Comparison of ENCODE assay signal across 9 mouse cellular contexts in genomic region chr7:102258189-102258588, GRCm38 (mm10). TPM values are rescaled to one million over a fixed set of nuclear protein-coding genes. Genes with fewer than 3 reads are reported as not detected.
DNase-seq lines count a peak whose midpoint lies in the region; ATAC-seq and TF ChIP-seq lines count a peak whose summit lies in the region.
"Had no signal": no experiment of that assay in that cellular context is flagged by ENCODE, and none has a peak within 500 bp of the region (broad histone marks: within the 10 kb centered on the region; RNA-seq: fewer than 3 reads in every experiment).

No protein-coding gene starts in this region.

- no peaks in the 10 kb centered on the region for H3K27me3 ChIP-seq in embryonic facial prominence, embryonic 14.5 days (replicated peaks; ENCODE audit: control insufficient read depth, insufficient read depth, low read length)
- no peaks in the 10 kb centered on the region; the same call in 1 of the 2 replicates for H3K27me3 ChIP-seq in heart, embryonic 16.5 days (ENCODE audit: control insufficient read depth, insufficient read depth, low read length)
- H3K27me3 ChIP-seq in liver, embryonic 13.5 days, result no peaks in the 10 kb centered on the region
- no peaks in the 10 kb centered on the region for H3K27me3 ChIP-seq in neural tube, embryonic 11.5 days (ENCODE audit: control insufficient read depth, insufficient read depth, low read length)
- no peaks in the 10 kb centered on the region for H3K27me3 ChIP-seq in testis, adult 2 months (ENCODE audit: control insufficient read depth, insufficient read depth, low read length)
- H3K27me3 ChIP-seq: embryonic facial prominence, embryonic 12.5 days had no signal

- TF ChIP-seq POLR2A in testis, adult 2 months (IDR thresholded peaks at IDR 0.05; ENCODE audit: control insufficient read depth, low read depth, low read length), result no peak

- no peak overlapping the region for H3K27ac ChIP-seq in embryonic facial prominence, embryonic 14.5 days (replicated peaks; ENCODE audit: low read depth, low read length)
- no peak overlapping the region for H3K27ac ChIP-seq in heart, embryonic 16.5 days (ENCODE audit: low read length)
- H3K27ac ChIP-seq in liver, embryonic 13.5 days, result no peak overlapping the region
- no peak overlapping the region for H3K27ac ChIP-seq in neural tube, embryonic 11.5 days (ENCODE audit: low read depth, low read length)
- no peak overlapping the region for H3K27ac ChIP-seq in testis, adult 2 months (ENCODE audit: control insufficient read depth, insufficient read depth, low read depth, low read length)
- H3K27ac ChIP-seq: embryonic facial prominence, embryonic 12.5 days had no signal

- H3K4me2 ChIP-seq in embryonic facial prominence, embryonic 14.5 days (ENCODE audit: low read depth, low read length), result no peak overlapping the region
- no peak overlapping the region for H3K4me2 ChIP-seq in heart, embryonic 16.5 days (ENCODE audit: low read depth, low read length)
- H3K4me2 ChIP-seq in liver, embryonic 13.5 days, result no peak overlapping the region
- no peak overlapping the region for H3K4me2 ChIP-seq in neural tube, embryonic 11.5 days (ENCODE audit: low read depth)
- H3K4me2 ChIP-seq: embryonic facial prominence, embryonic 12.5 days had no signal

- no peak overlapping the region for H3K4me3 ChIP-seq in embryonic facial prominence, embryonic 14.5 days (ENCODE audit: low read depth, low read length)
- H3K4me3 ChIP-seq in heart, embryonic 16.5 days (ENCODE audit: low read length), result no peak overlapping the region
- no peak overlapping the region for H3K4me3 ChIP-seq in liver, embryonic 13.5 days (replicated peaks)
- H3K4me3 ChIP-seq in neural tube, embryonic 11.5 days (ENCODE audit: low read depth, low read length), result no peak overlapping the region
- no peak overlapping the region for H3K4me3 ChIP-seq in testis, adult 2 months (ENCODE audit: control insufficient read depth, low read depth, low read length)
- H3K4me3 ChIP-seq: embryonic facial prominence, embryonic 12.5 days had no signal

- no peaks in the 10 kb centered on the region for H3K9me3 ChIP-seq in embryonic facial prominence, embryonic 14.5 days (ENCODE audit: control insufficient read depth, low read length)
- no peaks in the 10 kb centered on the region for H3K9me3 ChIP-seq in heart, embryonic 16.5 days (replicated peaks; ENCODE audit: control insufficient read depth, low read length)
- no peaks in the 10 kb centered on the region for H3K9me3 ChIP-seq in liver, embryonic 13.5 days (replicated peaks)
- H3K9me3 ChIP-seq in neural tube, embryonic 11.5 days (ENCODE audit: control insufficient read depth, low read length), result no peaks in the 10 kb centered on the region
- H3K9me3 ChIP-seq: embryonic facial prominence, embryonic 12.5 days had no signal

- peak; percentile 64 for ATAC-seq in embryonic facial prominence, embryonic 14.5 days (ENCODE audit: low read depth)
- ATAC-seq in heart, embryonic 16.5 days (replicated peaks; ENCODE audit: extremely low read depth, insufficient read depth, low FRiP score), result peak; percentile 32
- peak; percentile 52; the same call in 1 of the 2 replicates for ATAC-seq in liver, embryonic 13.5 days (ENCODE audit: low read depth)
- peak; percentile 45 for ATAC-seq in neural tube, embryonic 11.5 days (ENCODE audit: insufficient read depth, low FRiP score, low TSS enrichment)

- WGBS in embryonic facial prominence, embryonic 14.5 days, result 20% methylated on average over 4 of the region's 4 CpGs
- WGBS in heart, embryonic 16.5 days, result 16% methylated on average over 4 of the region's 4 CpGs
- 19% methylated on average over 4 of the region's 4 CpGs for WGBS in liver, embryonic 13.5 days (ENCODE audit: insufficient replicate concordance)
- WGBS in neural tube, embryonic 11.5 days, result 21% methylated on average over 4 of the region's 4 CpGs

- no peak overlapping the region for H3K9ac ChIP-seq in embryonic facial prominence, embryonic 14.5 days (ENCODE audit: low read depth, low read length)
- H3K9ac ChIP-seq in heart, embryonic 16.5 days (ENCODE audit: low read length), result no peak overlapping the region
- H3K9ac ChIP-seq in liver, embryonic 13.5 days, result no peak overlapping the region
- no peak overlapping the region for H3K9ac ChIP-seq in neural tube, embryonic 11.5 days (ENCODE audit: low read length)
- H3K9ac ChIP-seq: embryonic facial prominence, embryonic 12.5 days had no signal

- no peaks in the 10 kb centered on the region for H3K36me3 ChIP-seq in embryonic facial prominence, embryonic 14.5 days (ENCODE audit: control insufficient read depth, insufficient read depth, low read length)
- no peaks in the 10 kb centered on the region for H3K36me3 ChIP-seq in heart, embryonic 16.5 days (ENCODE audit: control insufficient read depth, insufficient read depth)
- H3K36me3 ChIP-seq in liver, embryonic 13.5 days, result no peaks in the 10 kb centered on the region
- no peaks in the 10 kb centered on the region for H3K36me3 ChIP-seq in neural tube, embryonic 11.5 days (ENCODE audit: control insufficient read depth, insufficient read depth, low read length)
- H3K36me3 ChIP-seq in testis, adult 2 months (ENCODE audit: control insufficient read depth, insufficient read depth, low read length), result no peaks in the 10 kb centered on the region
- H3K36me3 ChIP-seq: embryonic facial prominence, embryonic 12.5 days had no signal

- TF ChIP-seq CTCF in testis, adult 2 months (IDR thresholded peaks at IDR 0.05; ENCODE audit: control insufficient read depth, insufficient read depth, insufficient replicate concordance, low read depth, low read length), result peak; percentile 29; the same call in 1 of the 2 replicates

- H3K4me1 ChIP-seq in embryonic facial prominence, embryonic 14.5 days (ENCODE audit: control insufficient read depth, insufficient read depth, low read length), result no peaks in the 10 kb centered on the region
- no peaks in the 10 kb centered on the region for H3K4me1 ChIP-seq in heart, embryonic 16.5 days (ENCODE audit: control insufficient read depth, insufficient read depth, low read length)
- peaks cover 17% of the 10 kb centered on the region for H3K4me1 ChIP-seq in liver, embryonic 13.5 days (replicated peaks)
- H3K4me1 ChIP-seq in neural tube, embryonic 11.5 days (ENCODE audit: control insufficient read depth, insufficient read depth, low read length), result no peaks in the 10 kb centered on the region
- no peaks in the 10 kb centered on the region for H3K4me1 ChIP-seq in testis, adult 2 months (ENCODE audit: control insufficient read depth, insufficient read depth, low read length)
- H3K4me1 ChIP-seq: embryonic facial prominence, embryonic 12.5 days had no signal

- peak; percentile 83 for DNase-seq in CD4-positive helper T cell, adult 2 months (ENCODE audit: low read depth, low spot score)
- DNase-seq in adrenal gland, postnatal 4 days (ENCODE audit: low spot score in 2 of 2), result peak; percentile 65 to 69
- peak; percentile 62 for DNase-seq in embryonic facial prominence, embryonic 14.5 days (ENCODE audit: low spot score)
- peak; percentile 90 for DNase-seq in kidney, postnatal 10 days
- peak; percentile 72 for DNase-seq in liver, embryonic 13.5 days
- DNase-seq in neural tube, embryonic 11.5 days (ENCODE audit: low spot score), result peak; percentile 80

RNA-seq across cellular contexts. Expression of gene Rhog, which starts 2.3 kb away (rescaled TPM):
- 10 to 100 TPM; 57.3 to 57.5 TPM for total RNA-seq in adrenal gland, postnatal 4 days (2021)
- polyA plus RNA-seq in embryonic facial prominence, embryonic 14.5 days (2014; fragmentation: Nextera tagmentation; extraction: Ambion mirVana), result 66.6 and 68.0 TPM in 2 replicates
- 54.1 and 59.6 TPM in 2 replicates for polyA plus RNA-seq in heart, embryonic 16.5 days (2015; fragmentation: Nextera tagmentation; extraction: Ambion mirVana)
- polyA plus RNA-seq in liver, embryonic 13.5 days (2015; fragmentation: Nextera tagmentation; extraction: Ambion mirVana), result 56.0 and 58.2 TPM in 2 replicates
- 35.1 and 38.8 TPM in 2 replicates for polyA plus RNA-seq in neural tube, embryonic 11.5 days (2014; fragmentation: Nextera tagmentation; extraction: Ambion mirVana)
- polyA plus RNA-seq in testis, adult 2 months (2012; rRNA removed), result 11.2 and 13.2 TPM in 2 replicates

RNA-seq across cellular contexts. Expression of gene Stim1, which starts 9.4 kb away (rescaled TPM):
- 10 to 100 TPM; 68.2 to 74.1 TPM for total RNA-seq in adrenal gland, postnatal 4 days (2021)
- polyA plus RNA-seq in embryonic facial prominence, embryonic 14.5 days (2014; fragmentation: Nextera tagmentation; extraction: Ambion mirVana), result 36.4 TPM in 2 replicates
- 16.2 and 18.5 TPM in 2 replicates for polyA plus RNA-seq in heart, embryonic 16.5 days (2015; fragmentation: Nextera tagmentation; extraction: Ambion mirVana)
- polyA plus RNA-seq in liver, embryonic 13.5 days (2015; fragmentation: Nextera tagmentation; extraction: Ambion mirVana), result 13.3 and 15.0 TPM in 2 replicates
- polyA plus RNA-seq in neural tube, embryonic 11.5 days (2014; fragmentation: Nextera tagmentation; extraction: Ambion mirVana), result 11.0 and 11.2 TPM in 2 replicates
- polyA plus RNA-seq in testis, adult 2 months (2012; rRNA removed), result 127 and 130 TPM in 2 replicates

RNA-seq across cellular contexts. Expression of gene Pgap2, which starts 48.2 kb away (rescaled TPM):
- 100 to 1,000 TPM; 130 TPM for total RNA-seq in adrenal gland, postnatal 4 days (2021)
- 80.8 and 81.1 TPM in 2 replicates for polyA plus RNA-seq in embryonic facial prominence, embryonic 14.5 days (2014; fragmentation: Nextera tagmentation; extraction: Ambion mirVana)
- 56.4 and 61.6 TPM in 2 replicates for polyA plus RNA-seq in heart, embryonic 16.5 days (2015; fragmentation: Nextera tagmentation; extraction: Ambion mirVana)
- polyA plus RNA-seq in liver, embryonic 13.5 days (2015; fragmentation: Nextera tagmentation; extraction: Ambion mirVana), result 23.3 and 27.3 TPM in 2 replicates
- 48.9 and 50.6 TPM in 2 replicates for polyA plus RNA-seq in neural tube, embryonic 11.5 days (2014; fragmentation: Nextera tagmentation; extraction: Ambion mirVana)
- 304 and 321 TPM in 2 replicates for polyA plus RNA-seq in testis, adult 2 months (2012; rRNA removed)

RNA-seq across cellular contexts. Expression of gene Nup98, which starts 48.2 kb away (rescaled TPM):
- 10 to 100 TPM; 61.4 to 67.3 TPM for total RNA-seq in adrenal gland, postnatal 4 days (2021)
- 35.9 and 37.5 TPM in 2 replicates for polyA plus RNA-seq in embryonic facial prominence, embryonic 14.5 days (2014; fragmentation: Nextera tagmentation; extraction: Ambion mirVana)
- 20.7 and 20.8 TPM in 2 replicates for polyA plus RNA-seq in heart, embryonic 16.5 days (2015; fragmentation: Nextera tagmentation; extraction: Ambion mirVana)
- polyA plus RNA-seq in liver, embryonic 13.5 days (2015; fragmentation: Nextera tagmentation; extraction: Ambion mirVana), result 16.9 and 20.7 TPM in 2 replicates
- polyA plus RNA-seq in neural tube, embryonic 11.5 days (2014; fragmentation: Nextera tagmentation; extraction: Ambion mirVana), result 44.5 and 45.9 TPM in 2 replicates
- 126 and 133 TPM in 2 replicates for polyA plus RNA-seq in testis, adult 2 months (2012; rRNA removed)
